Mouse (Mus musculus) hematopoietic stem cell, adult 5-6 weeks (primary cell): ENCODE measurements around the gene Gm21858. TPM values are rescaled to one million over a fixed set of nuclear protein-coding genes. Genes with fewer than 3 reads are reported as not detected.
"Not testable (repeated sequence)": the region's sequence is repeated elsewhere in the genome, so short reads cannot be mapped to it uniquely, and the experiment has no call there.

Experiments used
- ATAC-seq, 2 experiments: fragments of 125-278 bp in 1 of 2; replicated peaks in 1 of 2; 2 replicates each; pipeline ENCODE4 v1.8.0; 2016 to 2017; ENCODE audit warnings: inconsistent platforms in 2 of 2, mild to moderate bottlenecking in 2 of 2, moderate number of reproducible peaks in 2 of 2, low read depth in 1 of 2, moderate TSS enrichment in 1 of 2; ENCODE audit not compliant: low FRiP score in 2 of 2, poor library complexity in 2 of 2, severe bottlenecking in 2 of 2, insufficient read depth in 1 of 2, low TSS enrichment in 1 of 2
- total RNA-seq: library from RNA; stranded (forward); fragments of 172-1452, 232-1000 nt; gene quantifications from 2 replicates; pipeline ENCODE4 v1.2.3, GENCODE M21; 2017

The Gm21858 gene
- total RNA-seq = not detected in 2 replicates

- not testable (repeated sequence) for ATAC-seq
These were observed at the start of gene Gm21858 for GRCm38 (mm10) chrY:55731456-55731855. Gene Gm21858, plus strand, starts transcription at chrY:55731756.
